Mouse (Mus musculus) stomach, embryonic 14.5 days (tissue): ENCODE data around the gene Plch2. TPM values are rescaled to one million over a fixed set of nuclear protein-coding genes. Genes with fewer than 3 reads are reported as not detected.

Experiments
- ATAC-seq: fragments of 200-750 bp; cut with Nextera tagmentation; 2 replicates; pipeline ENCODE4 v1.8.0; 2017; ENCODE audit warnings: low read depth, moderate TSS enrichment; ENCODE audit not compliant: insufficient number of reproducible peaks, insufficient read depth, low FRiP score
- H3K27ac ChIP-seq: fragments of 300-500 bp; sonication (generic); 2 replicates; pipeline ENCODE4 v1.5.1; 2014; ENCODE audit warnings: mild to moderate bottlenecking, low read length, moderate library complexity, mixed read lengths
- H3K27me3 ChIP-seq: fragments of 300-500 bp; sonication (generic); 2 replicates; pipeline ENCODE4 v1.6.1; 2014; ENCODE audit warnings: low read length, control low read depth, mixed read lengths; ENCODE audit not compliant: control insufficient read depth, insufficient read depth
- H3K36me3 ChIP-seq: fragments of 300-500 bp; sonication (generic); 2 replicates; pipeline ENCODE4 v1.6.1; 2014; ENCODE audit warnings: mild to moderate bottlenecking, control low read depth, low read length, moderate library complexity, mixed read lengths; ENCODE audit not compliant: control insufficient read depth, insufficient read depth
- H3K4me1 ChIP-seq: fragments of 300-500 bp; sonication (generic); 2 replicates; pipeline ENCODE4 v1.6.1; 2014; ENCODE audit warnings: low read length, control low read depth, mixed read lengths; ENCODE audit not compliant: control insufficient read depth, insufficient read depth
- H3K4me2 ChIP-seq: fragments of 300-500 bp; sonication (generic); replicated peaks from 2 replicates; pipeline ENCODE4 v1.6.1; 2014; ENCODE audit warnings: low read depth, low read length, control low read depth
- H3K4me3 ChIP-seq: fragments of 300-500 bp; sonication (generic); 2 replicates; pipeline ENCODE4 v1.5.1; 2014; ENCODE audit warnings: low read depth, low read length, control low read depth
- H3K9ac ChIP-seq: fragments of 300-500 bp; sonication (generic); replicated peaks from 2 replicates; pipeline ENCODE4 v1.6.1; 2014; ENCODE audit warnings: low read depth, mild to moderate bottlenecking, control low read depth, low read length, moderate library complexity, mixed read lengths
- H3K9me3 ChIP-seq: fragments of 300-500 bp; sonication (generic); 2 replicates; pipeline ENCODE4 v1.6.1; 2016; ENCODE audit warnings: low read depth, low read length, control low read depth; ENCODE audit not compliant: control insufficient read depth
- WGBS: fragments of 180-500 bp; shearing (Covaris S2); extraction: QIAGEN DNeasy Blood & Tissue Kit; methylation state at CpG from one replicate; pipeline ENCODE4 v1.1.7; 2014; 5-methylcytosine and 5-hydroxymethylcytosine counted together
- polyA plus RNA-seq: library from polyadenylated mRNA; unstranded; fragments of >200 nt; fragmentation: Nextera tagmentation; extraction: Ambion mirVana; gene quantifications from 2 replicates; pipeline ENCODE4 v1.2.1, GENCODE M21; 2014

The Plch2 gene
- polyA plus RNA-seq, 1 experiment from 2014 or later, result 25.9 TPM

DNA sequence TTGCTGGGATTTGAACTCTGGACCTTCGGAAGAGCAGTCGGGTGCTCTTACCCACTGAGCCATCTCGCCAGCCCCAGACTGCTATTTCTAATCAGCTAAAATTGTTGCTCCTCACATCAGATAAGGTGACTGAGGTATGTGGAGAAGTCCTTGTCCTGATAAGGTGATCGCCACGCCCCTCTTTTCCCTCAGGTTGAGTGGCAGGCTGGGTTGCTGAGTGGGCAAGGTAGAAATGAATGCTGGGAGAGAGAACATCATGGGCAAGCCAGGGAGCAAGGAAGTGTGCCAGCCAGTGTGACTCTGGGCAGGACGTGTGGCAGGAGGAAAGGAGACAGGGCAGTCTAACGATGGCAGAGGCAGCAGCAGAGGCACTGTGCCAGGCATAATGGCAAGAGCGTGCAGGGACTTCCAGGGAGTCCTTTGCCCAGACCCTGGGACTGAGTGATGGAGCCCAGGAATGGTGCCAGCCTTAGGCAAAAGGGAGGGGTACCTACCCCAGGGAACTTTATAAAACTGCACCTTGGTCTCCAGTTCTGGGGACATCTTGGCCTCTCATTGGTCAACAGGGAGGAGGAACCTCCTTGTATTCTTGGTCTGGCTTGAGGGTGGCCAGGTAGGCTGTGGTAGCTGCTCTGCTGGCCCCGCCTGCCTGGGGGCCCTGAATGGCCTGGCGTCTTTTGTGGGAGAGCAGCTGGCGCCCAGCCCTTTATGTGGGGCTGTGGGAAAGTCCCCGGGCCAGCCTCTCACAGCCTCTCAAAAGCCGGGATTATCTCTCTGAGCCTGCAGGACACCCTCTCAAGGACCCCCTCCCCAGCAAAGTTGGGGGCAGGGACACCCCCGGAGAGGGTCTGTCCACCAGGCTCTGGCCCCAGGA is 108.3 kb downstream of the Plch2 start:
- no peak overlapping the region for H3K4me3 ChIP-seq
- 46% methylated on average over 14 of the region's 14 CpGs for WGBS
- H3K27ac ChIP-seq, result no peak overlapping the region
- H3K9ac ChIP-seq, result no peak overlapping the region
- H3K4me1 ChIP-seq, result peaks cover 6% of the 10 kb centered on the region
- no peak for ATAC-seq
- H3K4me2 ChIP-seq, result no peak overlapping the region
- H3K9me3 ChIP-seq, result no peaks in the 10 kb centered on the region
- H3K36me3 ChIP-seq, result no peaks in the 10 kb centered on the region
- H3K27me3 ChIP-seq, result peaks cover 22% of the 10 kb centered on the region; the same call in 1 of the 2 replicates

DNA sequence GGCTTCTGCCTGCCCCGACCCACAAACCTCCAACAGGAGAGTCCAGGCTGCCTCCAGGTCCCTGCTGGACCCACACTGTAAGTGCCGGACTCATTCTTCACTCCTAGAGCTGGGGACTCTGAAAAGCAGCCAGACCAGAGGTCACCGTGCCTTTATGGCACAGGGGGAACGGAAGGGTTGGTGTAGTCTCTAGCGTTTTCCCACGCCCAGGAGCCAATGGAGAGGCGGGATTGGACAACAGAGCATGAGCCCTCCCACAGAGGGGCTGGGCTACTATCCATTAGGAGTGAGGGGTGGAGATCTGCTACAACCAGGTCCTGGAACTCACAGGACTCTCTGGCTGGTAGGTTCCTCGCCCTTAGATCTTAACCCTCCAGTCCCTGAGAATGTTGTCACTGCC is 110.3 kb downstream of the Plch2 start:
- Histone ChIP-seq H3K9ac (no peak overlapping the region), H3K4me3 (peak overlapping the region; percentile 18; the same call in 1 of the 2 replicates)

DNA sequence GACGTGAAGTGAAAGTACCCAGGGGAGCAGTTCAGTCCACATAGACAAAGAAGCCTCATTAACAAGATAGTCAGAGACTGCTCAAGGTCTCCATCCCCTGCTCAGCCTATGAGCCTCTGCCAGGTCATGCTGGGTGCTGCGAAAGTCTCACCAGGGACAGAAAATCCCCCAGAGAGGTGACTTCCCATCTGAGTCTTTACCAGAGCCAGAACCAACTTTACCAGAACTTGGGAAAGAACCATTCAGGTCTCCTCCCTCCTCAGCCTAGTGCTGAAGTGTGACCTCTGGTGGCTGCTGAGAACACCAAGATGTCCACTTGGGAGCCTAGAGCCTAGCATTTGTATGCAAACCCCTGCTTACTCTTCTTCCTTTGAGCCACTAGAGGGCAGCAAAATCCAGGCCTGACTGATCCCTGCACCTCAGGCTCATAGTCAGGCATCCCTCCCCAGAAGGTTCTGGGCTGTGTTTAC is 112.4 kb downstream of the Plch2 start:
- H3K4me1 ChIP-seq, result peaks cover 6% of the 10 kb centered on the region
- H3K27me3 ChIP-seq, result no peaks in the 10 kb centered on the region
- no peak overlapping the region for H3K4me3 ChIP-seq
- no peak overlapping the region for H3K9ac ChIP-seq
- H3K27ac ChIP-seq, result no peak overlapping the region
- no peaks in the 10 kb centered on the region for H3K9me3 ChIP-seq
- peak; percentile 78 for ATAC-seq
- 26% methylated on average over 2 of the region's 2 CpGs for WGBS
- no peaks in the 10 kb centered on the region for H3K36me3 ChIP-seq
- H3K4me2 ChIP-seq, result no peak overlapping the region

More for the DNA sequence above, 110.3 kb downstream of the Plch2 start:
- Histone ChIP-seq H3K4me1 (peaks cover 6% of the 10 kb centered on the region), H3K27me3 (peaks cover 6% of the 10 kb centered on the region; the same call in 1 of the 2 replicates), H3K9me3 (no peaks in the 10 kb centered on the region), H3K27ac (no peak overlapping the region), H3K4me2 (peak overlapping the region; percentile 47), H3K36me3 (no peaks in the 10 kb centered on the region)
- ATAC-seq, result peak; percentile 91
- WGBS, result 2% methylated on average over 8 of the region's 8 CpGs

DNA sequence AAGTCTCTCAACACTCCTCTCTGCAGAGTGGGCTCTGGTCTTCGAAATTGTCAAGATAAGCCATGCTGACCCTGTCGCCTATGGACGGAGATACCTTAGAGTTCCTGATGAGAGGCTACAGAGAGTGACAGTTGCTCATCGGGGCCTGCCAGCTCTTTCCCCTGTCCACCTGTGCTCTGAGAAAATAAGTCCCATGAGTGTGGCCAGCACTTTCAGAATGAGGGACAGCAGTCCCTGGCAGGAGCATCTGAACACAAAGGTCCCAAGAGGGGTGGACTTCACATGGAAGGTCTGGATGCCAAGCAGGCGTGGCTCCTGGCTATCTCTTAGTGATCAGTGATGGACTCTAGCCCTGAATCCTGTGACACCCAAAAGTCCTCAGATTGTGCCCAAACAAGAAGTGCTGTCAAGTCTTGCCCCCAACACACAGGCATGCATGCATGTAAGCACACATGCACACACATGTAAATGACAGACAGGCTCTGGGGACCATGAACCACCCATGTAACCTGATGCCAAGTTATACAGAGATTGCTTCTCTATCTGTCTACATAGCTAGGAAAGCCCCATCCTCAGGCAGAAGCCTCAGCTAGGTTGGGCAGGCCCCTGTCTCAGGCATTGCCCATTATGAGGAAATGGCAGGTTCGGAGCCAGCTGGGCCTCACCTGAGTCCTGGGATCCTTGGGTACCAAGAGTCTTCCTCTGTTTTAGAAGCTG is 113.1 kb downstream of the Plch2 start:
- Histone ChIP-seq H3K36me3 (no peaks in the 10 kb centered on the region), H3K4me2 (no peak overlapping the region), H3K27ac (no peak overlapping the region), H3K27me3 (no peaks in the 10 kb centered on the region), H3K9me3 (no peaks in the 10 kb centered on the region), H3K4me1 (peaks cover 6% of the 10 kb centered on the region), H3K4me3 (no peak overlapping the region), H3K9ac (no peak overlapping the region)
- WGBS, result 85% methylated on average over 6 of the region's 6 CpGs
- ATAC-seq, result no peak

DNA sequence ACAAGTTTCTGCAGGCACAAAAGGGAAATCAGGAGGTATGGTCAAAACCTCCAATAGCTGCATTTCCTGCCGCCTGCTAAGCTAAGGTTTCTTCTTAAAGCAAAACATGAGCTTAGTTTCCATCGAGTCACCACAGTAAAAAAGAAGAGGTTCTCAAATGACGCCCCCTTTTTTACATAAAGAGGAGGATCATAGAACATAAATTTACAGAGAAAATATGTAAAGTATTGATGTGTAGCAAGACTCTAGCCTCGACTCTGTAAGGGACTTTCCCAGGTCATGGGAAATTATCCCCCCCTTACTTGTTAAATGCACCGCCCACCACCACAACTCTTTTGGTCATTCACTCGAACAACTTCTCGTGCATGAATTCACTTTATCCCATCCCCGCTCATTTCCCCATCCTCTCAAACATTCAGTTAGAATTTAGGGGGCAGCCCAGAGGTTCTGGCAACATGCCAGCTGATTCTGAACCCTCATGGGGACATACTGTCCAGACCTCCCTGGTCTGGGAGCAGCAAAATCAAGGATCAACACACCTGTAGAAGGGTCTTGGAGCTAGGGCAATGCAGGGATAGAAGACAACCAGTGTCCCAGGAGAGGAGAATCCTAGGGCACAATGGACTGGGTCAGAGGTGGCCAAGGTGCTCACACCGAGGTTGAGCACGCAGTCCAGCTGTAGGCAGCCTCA is 113.8 kb downstream of the Plch2 start:
- no peaks in the 10 kb centered on the region for H3K27me3 ChIP-seq
- H3K36me3 ChIP-seq, result no peaks in the 10 kb centered on the region
- no peak overlapping the region for H3K9ac ChIP-seq
- H3K9me3 ChIP-seq, result no peaks in the 10 kb centered on the region
- no peak overlapping the region for H3K4me3 ChIP-seq
- no peak for ATAC-seq
- H3K27ac ChIP-seq, result no peak overlapping the region
- 75% methylated on average over 10 of the region's 10 CpGs for WGBS
- peaks cover 6% of the 10 kb centered on the region; the same call in 1 of the 2 replicates for H3K4me1 ChIP-seq
- no peak overlapping the region for H3K4me2 ChIP-seq

DNA sequence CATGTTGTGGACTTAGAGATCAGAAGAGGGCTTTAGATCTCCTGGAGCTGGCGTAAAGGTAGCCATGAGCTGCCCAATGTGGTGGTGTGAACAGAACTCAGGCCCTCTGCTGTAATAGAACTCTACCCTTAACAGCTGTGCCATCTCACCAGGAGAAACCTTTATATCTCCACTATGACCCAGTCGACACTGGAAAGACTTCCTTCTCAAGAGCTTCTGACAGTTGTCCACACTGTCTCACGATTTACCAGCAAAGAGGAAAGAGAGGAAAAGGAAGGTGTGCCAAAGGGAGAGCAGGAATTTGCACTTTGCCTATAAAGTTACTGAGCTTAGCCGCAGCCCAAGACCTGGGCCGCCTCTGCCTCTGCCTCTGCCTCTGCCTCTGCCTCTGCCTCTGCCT is 114.8 kb downstream of the Plch2 start:
- ATAC-seq, result no peak
- 82% methylated on average over 5 of the region's 5 CpGs for WGBS
- no peaks in the 10 kb centered on the region for H3K9me3 ChIP-seq

DNA sequence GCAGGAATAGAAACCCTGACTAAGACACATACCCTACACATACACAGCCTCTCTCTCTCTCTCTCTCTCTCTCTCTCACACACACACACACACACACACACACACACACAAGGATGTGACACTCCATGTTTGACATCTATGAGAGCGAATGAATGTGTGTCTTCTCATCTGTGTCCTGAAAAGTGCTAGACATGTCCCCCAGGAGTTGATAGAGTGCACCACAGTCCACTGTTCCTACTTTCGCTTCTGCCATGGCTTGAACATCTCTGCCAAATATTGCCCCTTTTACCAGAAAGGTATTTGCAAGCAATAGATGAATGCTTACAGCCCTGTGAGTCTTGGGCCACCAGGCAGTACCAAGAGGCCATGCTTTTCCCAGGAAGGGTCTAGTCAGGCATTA is 116.4 kb downstream of the Plch2 start:
- no peaks in the 10 kb centered on the region for H3K27me3 ChIP-seq
- no peak for ATAC-seq
- H3K9me3 ChIP-seq, result no peaks in the 10 kb centered on the region
- H3K4me2 ChIP-seq, result no peak overlapping the region
- no peak overlapping the region for H3K9ac ChIP-seq
- H3K4me1 ChIP-seq, result no peaks in the 10 kb centered on the region
- H3K27ac ChIP-seq, result no peak overlapping the region
- WGBS, result 85% methylated on average over 2 of the region's 2 CpGs
- H3K36me3 ChIP-seq, result no peaks in the 10 kb centered on the region
- H3K4me3 ChIP-seq, result no peak overlapping the region

More for the DNA sequence above, 114.8 kb downstream of the Plch2 start:
- no peaks in the 10 kb centered on the region for H3K27me3 ChIP-seq
- H3K4me3 ChIP-seq, result no peak overlapping the region
- H3K4me2 ChIP-seq, result no peak overlapping the region
- H3K27ac ChIP-seq, result no peak overlapping the region
- peaks cover 6% of the 10 kb centered on the region; the same call in 1 of the 2 replicates for H3K4me1 ChIP-seq
- H3K9ac ChIP-seq, result no peak overlapping the region
- H3K36me3 ChIP-seq, result no peaks in the 10 kb centered on the region

DNA sequence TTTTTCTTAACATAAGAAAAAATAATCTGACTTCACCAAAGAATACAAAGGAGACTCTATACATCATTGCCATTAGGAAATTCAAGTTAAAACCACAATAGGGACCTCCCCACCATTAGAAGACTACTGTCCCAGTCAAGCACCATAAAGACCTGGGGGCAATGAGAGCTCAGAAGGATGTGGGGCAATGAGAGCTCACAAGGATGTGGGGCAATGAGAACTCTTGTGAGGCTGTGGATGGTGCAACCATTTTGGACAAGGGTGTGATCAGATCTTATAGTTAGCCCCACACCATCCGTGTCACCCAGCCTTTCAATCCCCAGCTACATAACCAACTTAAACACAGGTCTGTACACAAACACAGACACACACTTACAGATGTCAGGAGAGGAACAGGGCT is 118.8 kb downstream of the Plch2 start:
- no peak overlapping the region for H3K9ac ChIP-seq
- WGBS, result 74% methylated on average over 1 of the region's 1 CpGs
- no peak overlapping the region for H3K4me3 ChIP-seq
- no peaks in the 10 kb centered on the region for H3K27me3 ChIP-seq
- H3K4me1 ChIP-seq, result no peaks in the 10 kb centered on the region
- no peak for ATAC-seq
- no peak overlapping the region for H3K27ac ChIP-seq
- no peaks in the 10 kb centered on the region for H3K9me3 ChIP-seq
- no peak overlapping the region for H3K4me2 ChIP-seq
- H3K36me3 ChIP-seq, result no peaks in the 10 kb centered on the region
